Mouse (Mus musculus): ENCODE measurements at regions not wholly inside any gene's neighbourhood (a gene's known extent, or its start where the extent isn't known, plus 50 kb on each side); places are given as distances from the start of the nearest gene placed in this dataset.

- 70% methylated on average over 9 of the region's 9 CpGs for WGBS
- DNase-seq (ENCODE audit: low spot score) = no peak
- ATAC-seq (ENCODE audit: low FRiP score) = no peak
- Histone ChIP-seq H3K36me3 (ENCODE audit: insufficient read depth, low read length) (no peaks in the 10 kb centered on the region), H3K27ac (ENCODE audit: low read depth, low read length) (no peak overlapping the region), H3K27me3 (ENCODE audit: insufficient read depth, low read length) (no peaks in the 10 kb centered on the region), H3K9me3 (ENCODE audit: low read length) (no peaks in the 10 kb centered on the region), H3K9ac (replicated peaks; ENCODE audit: low read length, poor library complexity, severe bottlenecking) (no peak overlapping the region), H3K4me1 (ENCODE audit: insufficient read depth, low read length) (no peaks in the 10 kb centered on the region), H3K4me3 (ENCODE audit: low read depth, low read length) (no peak overlapping the region), H3K4me2 (ENCODE audit: low read depth, low read length, poor library complexity, severe bottlenecking) (no peak overlapping the region)
- TF ChIP-seq CTCF (IDR thresholded peaks at IDR 0.05) = no peak
Measured at GRCm38 (mm10) chr14:16901534-16902147, 82.7 kb upstream of the Rarb start.

GRCm38 (mm10) chr14:16897747-16898544 is 79.0 kb upstream of the Rarb start:
- no peaks in the 10 kb centered on the region for H3K9me3 ChIP-seq (ENCODE audit: low read length)
- 55% methylated on average over 3 of the region's 3 CpGs for WGBS
- no peak overlapping the region for H3K9ac ChIP-seq (replicated peaks; ENCODE audit: low read length, poor library complexity, severe bottlenecking)
- no peak overlapping the region for H3K4me2 ChIP-seq (ENCODE audit: low read depth, low read length, poor library complexity, severe bottlenecking)
- no peak for TF ChIP-seq CTCF (IDR thresholded peaks at IDR 0.05)
- ATAC-seq (ENCODE audit: low FRiP score) = no peak
- H3K4me3 ChIP-seq (ENCODE audit: low read depth, low read length) = no peak overlapping the region
- peak; percentile 28 for DNase-seq (ENCODE audit: low spot score)
- no peaks in the 10 kb centered on the region for H3K27me3 ChIP-seq (ENCODE audit: insufficient read depth, low read length)
- no peaks in the 10 kb centered on the region for H3K36me3 ChIP-seq (ENCODE audit: insufficient read depth, low read length)
- H3K27ac ChIP-seq (ENCODE audit: low read depth, low read length) = no peak overlapping the region
- H3K4me1 ChIP-seq (ENCODE audit: insufficient read depth, low read length) = no peaks in the 10 kb centered on the region

- 86% methylated on average over 3 of the region's 3 CpGs for WGBS
- DNase-seq (ENCODE audit: low spot score) (no peak), ATAC-seq (ENCODE audit: low FRiP score) (no peak)
- no peak for TF ChIP-seq CTCF (IDR thresholded peaks at IDR 0.05)
- Histone ChIP-seq H3K4me2 (ENCODE audit: low read depth, low read length, poor library complexity, severe bottlenecking) (no peak overlapping the region), H3K9me3 (ENCODE audit: low read length) (no peaks in the 10 kb centered on the region), H3K27ac (ENCODE audit: low read depth, low read length) (no peak overlapping the region), H3K27me3 (ENCODE audit: insufficient read depth, low read length) (no peaks in the 10 kb centered on the region), H3K36me3 (ENCODE audit: insufficient read depth, low read length) (no peaks in the 10 kb centered on the region), H3K9ac (replicated peaks; ENCODE audit: low read length, poor library complexity, severe bottlenecking) (no peak overlapping the region), H3K4me1 (ENCODE audit: insufficient read depth, low read length) (no peaks in the 10 kb centered on the region), H3K4me3 (ENCODE audit: low read depth, low read length) (no peak overlapping the region)
Measured at GRCm38 (mm10) chr14:16896974-16897373, 78.0 kb upstream of the Rarb start.

GRCm38 (mm10) chr14:16881249-16881648 is 62.3 kb upstream of the Rarb start:
- TF ChIP-seq CTCF (IDR thresholded peaks at IDR 0.05) = no peak
- WGBS = 39% methylated on average over 3 of the region's 3 CpGs
- no peak for DNase-seq (ENCODE audit: low spot score)

GRCm38 (mm10) chr14:16869221-16869620 is 50.3 kb upstream of the Rarb start:
- WGBS = 90% methylated on average over 2 of the region's 2 CpGs
- no peak overlapping the region for H3K4me3 ChIP-seq (ENCODE audit: low read depth, low read length)
- H3K36me3 ChIP-seq (ENCODE audit: insufficient read depth, low read length) = no peaks in the 10 kb centered on the region
- no peaks in the 10 kb centered on the region for H3K4me1 ChIP-seq (ENCODE audit: insufficient read depth, low read length)
- no peak overlapping the region for H3K27ac ChIP-seq (ENCODE audit: low read depth, low read length)
- no peaks in the 10 kb centered on the region for H3K9me3 ChIP-seq (ENCODE audit: low read length)
- TF ChIP-seq CTCF (IDR thresholded peaks at IDR 0.05) = no peak
- H3K4me2 ChIP-seq (ENCODE audit: low read depth, low read length, poor library complexity, severe bottlenecking) = no peak overlapping the region
- H3K27me3 ChIP-seq (ENCODE audit: insufficient read depth, low read length) = no peaks in the 10 kb centered on the region
- H3K9ac ChIP-seq (replicated peaks; ENCODE audit: low read length, poor library complexity, severe bottlenecking) = no peak overlapping the region
- no peak for ATAC-seq (ENCODE audit: low FRiP score)
- no peak for DNase-seq (ENCODE audit: low spot score)

More at GRCm38 (mm10) chr14:16881249-16881648, 62.3 kb upstream of the Rarb start:
- no peak overlapping the region for H3K27ac ChIP-seq (ENCODE audit: low read depth, low read length)
- H3K4me2 ChIP-seq (ENCODE audit: low read depth, low read length, poor library complexity, severe bottlenecking) = no peak overlapping the region
- no peak overlapping the region for H3K4me3 ChIP-seq (ENCODE audit: low read depth, low read length)
- no peaks in the 10 kb centered on the region for H3K27me3 ChIP-seq (ENCODE audit: insufficient read depth, low read length)
- no peaks in the 10 kb centered on the region for H3K36me3 ChIP-seq (ENCODE audit: insufficient read depth, low read length)
- no peaks in the 10 kb centered on the region for H3K4me1 ChIP-seq (ENCODE audit: insufficient read depth, low read length)
- no peak overlapping the region for H3K9ac ChIP-seq (replicated peaks; ENCODE audit: low read length, poor library complexity, severe bottlenecking)
- no peak for ATAC-seq (ENCODE audit: low FRiP score)
- H3K9me3 ChIP-seq (ENCODE audit: low read length) = no peaks in the 10 kb centered on the region
